Mouse (Mus musculus): ENCODE results near the gene E4f1. TPM values are rescaled to one million over a fixed set of nuclear protein-coding genes. Genes with fewer than 3 reads are reported as not detected.
A peak's percentile ranks its signal among the peaks of the same experiment; 100 is the strongest.

Gene E4f1
- total RNA-seq (2022): 10 to 100 TPM; 32.3 to 36.2 (median 34.5) TPM

DNA sequence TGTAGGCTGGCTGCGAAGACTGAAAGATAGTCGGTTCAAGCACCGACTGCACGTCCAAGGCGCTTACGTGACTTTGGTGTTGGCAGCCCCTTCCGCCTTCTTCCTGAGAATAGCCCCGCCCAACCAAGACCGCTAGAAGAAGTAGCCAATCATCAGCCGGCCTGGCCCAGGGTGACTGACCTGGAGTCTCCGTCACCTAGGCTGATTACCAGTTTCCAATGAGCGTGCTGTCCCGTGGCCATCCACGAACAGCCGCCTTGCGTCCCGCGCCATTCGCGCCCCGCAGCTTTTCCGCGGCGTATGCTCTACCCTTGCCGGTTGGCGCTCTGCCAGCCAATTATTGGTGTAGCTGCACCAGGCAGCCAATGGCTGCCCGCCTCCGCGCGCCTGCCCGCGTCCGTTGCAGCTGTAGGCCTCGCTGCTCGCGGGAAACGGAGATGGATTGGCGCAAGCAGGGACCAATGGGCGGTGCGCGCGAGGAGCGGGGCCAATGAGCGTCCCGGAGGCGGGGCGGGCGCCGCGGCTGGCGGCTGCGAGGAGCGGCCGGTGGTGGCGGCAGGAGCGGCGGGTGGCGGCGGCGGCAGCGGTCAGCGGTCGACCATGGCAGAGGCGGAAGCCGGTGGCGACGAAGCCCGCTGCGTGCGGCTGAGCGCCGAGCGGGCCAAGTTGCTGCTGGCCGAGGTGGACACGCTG lies at the start of gene E4f1, which contains the start of gene Pgp:
Gene E4f1, minus strand, starts transcription at position 404 of the 693 bp plus-strand sequence.
Gene Pgp, plus strand, starts transcription at position 483 of the 693 bp plus-strand sequence.
- DNase-seq (ENCODE audit: low spot score in 2 of 2): peak; percentile 98 to 99

GRCm38 (mm10) chr17:24514270-24515257 lies 44.5 kb upstream of the E4f1 start:
- peak in 1 of 2 experiments; percentile 8 for DNase-seq (ENCODE audit: low spot score in 2 of 2)

DNA sequence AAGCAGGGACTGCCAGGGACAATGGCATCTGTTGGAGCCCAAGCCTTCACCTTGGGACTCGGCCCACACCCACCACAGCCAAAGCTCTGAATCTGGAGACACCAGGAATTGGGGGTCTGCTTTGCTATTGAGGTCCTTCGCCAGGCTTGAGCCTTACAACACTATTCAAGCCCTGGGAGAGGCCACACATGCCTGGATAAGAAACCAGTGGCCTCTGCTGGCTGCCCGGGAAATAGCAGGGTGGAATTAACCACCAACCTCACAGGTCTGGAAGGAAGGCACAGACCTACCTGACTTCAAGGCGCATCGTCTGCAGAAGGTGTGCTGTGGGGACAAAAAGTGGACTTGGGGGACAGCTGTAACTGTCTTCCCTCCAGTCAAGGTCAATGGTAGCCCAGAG lies 43.5 kb upstream of the E4f1 start:
- no peak for DNase-seq (ENCODE audit: low spot score in 2 of 2)

- DNase-seq (ENCODE audit: low spot score in 2 of 2): peak in 1 of 2 experiments; percentile 18
Measured at GRCm38 (mm10) chr17:24507806-24508460, 37.8 kb upstream of the E4f1 start.

GRCm38 (mm10) chr17:24507129-24507664 lies 37.1 kb upstream of the E4f1 start:
- peak in 1 of 2 experiments; percentile 59 for DNase-seq (ENCODE audit: low spot score in 2 of 2)

- DNase-seq (ENCODE audit: low spot score in 2 of 2): peak in 1 of 2 experiments; percentile 74
Measured at GRCm38 (mm10) chr17:24506332-24507070, 36.4 kb upstream of the E4f1 start.

GRCm38 (mm10) chr17:24505286-24505955 lies 35.3 kb upstream of the E4f1 start:
- DNase-seq (ENCODE audit: low spot score in 2 of 2): peak in 1 of 2 experiments; percentile 12

DNA sequence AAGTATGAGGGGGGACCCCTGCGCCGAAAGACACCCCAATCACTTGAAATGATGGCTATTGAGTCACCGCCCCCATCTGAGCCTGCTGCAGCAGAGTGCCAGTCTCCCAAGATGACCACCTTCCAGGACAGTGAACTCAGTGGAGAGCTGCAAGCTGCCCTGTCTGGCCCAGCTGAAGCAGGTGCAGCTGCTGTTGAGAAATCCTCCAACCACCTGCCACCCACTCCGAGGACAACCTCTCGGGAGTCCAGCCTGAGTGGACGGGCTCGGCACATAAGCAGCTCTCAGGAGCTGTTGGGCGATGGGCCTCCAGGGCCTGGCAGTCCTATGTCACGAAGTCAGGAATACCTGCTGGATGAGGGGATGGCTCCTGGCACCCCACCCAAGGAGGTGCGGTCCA lies 34.0 kb upstream of the E4f1 start:
- DNase-seq (ENCODE audit: low spot score in 2 of 2): no peak

DNA sequence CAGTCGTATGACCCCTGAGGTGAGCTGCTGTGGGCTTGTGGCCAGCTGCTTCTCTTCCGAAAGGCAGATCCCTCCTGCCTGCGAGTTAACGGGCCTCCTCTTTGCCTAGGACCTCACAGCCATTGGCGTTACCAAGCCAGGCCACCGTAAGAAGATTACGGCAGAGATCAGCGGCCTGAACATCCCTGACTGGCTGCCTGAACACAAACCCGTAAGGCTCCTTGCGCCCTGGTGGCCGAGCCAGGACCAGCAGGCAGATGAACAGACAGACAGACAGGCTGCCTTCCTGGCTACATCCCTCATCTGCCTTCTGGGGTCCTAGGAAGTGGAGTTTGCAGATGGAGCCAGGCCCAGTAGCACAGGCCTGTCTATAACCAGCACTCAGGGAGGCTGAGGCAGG lies 32.1 kb upstream of the E4f1 start:
- DNase-seq (ENCODE audit: low spot score in 2 of 2): no peak

DNA sequence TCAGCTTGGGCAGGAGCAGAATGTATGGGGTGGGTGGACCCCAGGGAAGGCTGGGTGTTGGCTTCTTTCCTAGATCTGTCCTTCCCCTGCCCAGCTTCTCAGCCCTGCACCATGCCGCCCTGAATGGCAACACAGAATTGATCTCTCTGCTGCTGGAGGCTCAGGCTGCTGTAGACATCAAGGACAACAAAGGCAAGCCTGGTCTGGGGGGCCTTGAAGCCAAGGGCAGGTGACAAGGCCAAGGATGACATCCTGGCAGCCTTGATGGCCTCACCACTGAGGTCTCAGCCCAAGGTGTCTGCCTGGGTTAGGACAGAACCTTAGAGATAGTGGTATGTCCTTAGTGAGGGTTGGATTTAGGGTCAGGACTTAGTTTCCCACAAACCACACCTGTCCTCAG lies 25.9 kb upstream of the E4f1 start:
- DNase-seq (ENCODE audit: low spot score in 2 of 2): peak in 1 of 2 experiments; percentile 13

DNA sequence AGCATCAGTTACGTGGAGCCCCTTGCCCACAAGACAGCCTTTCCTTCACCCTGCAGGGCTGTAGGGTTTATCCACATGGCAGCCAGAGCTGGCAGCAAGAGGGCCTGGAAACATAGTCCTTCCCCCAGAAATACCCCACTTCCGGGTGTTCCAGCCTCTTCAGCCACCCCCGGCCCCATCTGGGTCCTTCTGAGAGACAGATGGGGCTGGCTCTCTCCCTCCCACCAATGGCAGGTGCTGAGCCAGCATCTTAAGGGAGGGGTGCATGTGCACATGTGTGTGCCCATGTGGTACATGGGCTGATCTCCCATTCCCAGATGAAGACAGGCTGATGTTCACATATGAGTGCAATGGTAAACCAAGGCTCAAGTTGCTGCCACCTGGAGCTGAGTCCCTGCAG lies 25.3 kb upstream of the E4f1 start:
- peak in 1 of 2 experiments; percentile 80 for DNase-seq (ENCODE audit: low spot score in 2 of 2)

GRCm38 (mm10) chr17:24494627-24495335 lies 24.7 kb upstream of the E4f1 start:
- peak in 1 of 2 experiments; percentile 71 for DNase-seq (ENCODE audit: low spot score in 2 of 2)

- DNase-seq (ENCODE audit: low spot score in 2 of 2): no peak
Measured at GRCm38 (mm10) chr17:24490399-24490798, 20.3 kb upstream of the E4f1 start.

GRCm38 (mm10) chr17:24489265-24490030 lies 19.3 kb upstream of the E4f1 start:
- no peak for DNase-seq (ENCODE audit: low spot score in 2 of 2)

GRCm38 (mm10) chr17:24488662-24489264 lies 18.6 kb upstream of the E4f1 start:
- DNase-seq (ENCODE audit: low spot score in 2 of 2): peak in 1 of 2 experiments; percentile 33

DNA sequence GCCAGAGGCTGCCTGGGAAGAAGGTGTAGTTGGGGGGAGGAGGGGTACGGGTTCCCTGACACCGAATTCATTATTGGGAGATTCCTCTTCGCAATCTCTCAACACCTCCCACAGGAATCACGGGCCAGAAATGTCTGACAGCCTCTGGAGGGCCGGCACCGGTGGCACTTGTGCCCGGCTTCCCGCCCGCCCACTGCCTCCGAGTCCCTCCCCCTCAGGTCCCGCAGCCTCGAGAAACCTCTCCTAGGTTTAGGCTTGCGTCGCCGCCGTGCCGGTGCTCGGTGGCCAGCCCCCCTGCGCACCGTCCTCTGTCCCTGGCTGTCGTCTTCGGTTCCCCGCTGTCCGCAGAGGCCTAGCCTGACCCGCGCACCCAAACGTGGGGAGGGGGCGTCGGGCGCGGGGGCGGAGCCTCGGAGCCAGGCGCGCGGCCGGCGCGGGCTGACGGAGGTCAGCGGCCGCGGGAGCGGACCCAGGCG lies 18.1 kb upstream of the E4f1 start, which contains the start of gene Caskin1:
Gene Caskin1, plus strand, starts transcription at position 416 of the 476 bp plus-strand sequence.
- peak in 1 of 2 experiments; percentile 77 for DNase-seq (ENCODE audit: low spot score in 2 of 2)

DNA sequence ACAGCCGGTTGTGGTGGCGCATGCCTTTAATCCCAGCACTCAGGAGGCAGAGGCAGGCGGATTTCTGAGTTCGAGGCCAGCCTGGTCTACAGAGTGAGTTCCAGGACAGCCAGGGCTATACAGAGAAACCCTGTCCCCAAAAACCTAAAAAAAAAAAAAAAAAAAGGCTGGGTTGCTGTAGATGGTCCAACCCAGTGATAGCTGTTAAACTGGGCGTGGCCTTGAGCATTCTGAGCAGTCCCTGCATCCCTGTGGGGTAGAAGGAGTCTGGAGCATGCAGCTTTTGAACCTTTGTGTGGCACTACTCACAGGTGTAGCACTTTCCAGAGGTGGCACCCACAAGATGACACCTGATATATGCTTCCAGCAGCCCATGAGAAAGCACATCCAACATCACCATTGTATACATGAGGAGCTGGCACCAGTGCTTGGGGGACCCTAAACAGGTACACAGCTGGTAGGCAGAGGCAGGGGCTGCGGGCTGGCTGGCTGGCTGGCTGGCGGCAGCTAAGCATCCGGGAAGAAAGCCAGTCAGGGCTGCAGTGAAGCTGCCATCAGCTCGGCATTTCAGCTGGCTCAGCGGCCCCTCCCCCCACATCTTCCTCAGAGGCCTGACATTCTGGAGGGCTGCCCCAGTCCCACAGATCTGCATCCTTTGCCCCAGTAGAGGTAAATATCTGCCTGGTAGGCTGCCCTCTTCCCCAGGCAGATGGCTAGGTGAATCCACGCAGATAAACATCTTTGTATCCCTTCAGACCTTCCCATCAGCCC lies 15.2 kb upstream of the E4f1 start:
- DNase-seq (ENCODE audit: low spot score in 2 of 2): no peak

All from left cerebral cortex, adult 8-10 months (tissue).